Mouse (Mus musculus): ENCODE data around the gene Ccdc12. TPM values are rescaled to one million over a fixed set of nuclear protein-coding genes. Genes with fewer than 3 reads are reported as not detected.

Ccdc12 gene
- polyA plus RNA-seq, 1 experiment: 25.9 TPM

DNA sequence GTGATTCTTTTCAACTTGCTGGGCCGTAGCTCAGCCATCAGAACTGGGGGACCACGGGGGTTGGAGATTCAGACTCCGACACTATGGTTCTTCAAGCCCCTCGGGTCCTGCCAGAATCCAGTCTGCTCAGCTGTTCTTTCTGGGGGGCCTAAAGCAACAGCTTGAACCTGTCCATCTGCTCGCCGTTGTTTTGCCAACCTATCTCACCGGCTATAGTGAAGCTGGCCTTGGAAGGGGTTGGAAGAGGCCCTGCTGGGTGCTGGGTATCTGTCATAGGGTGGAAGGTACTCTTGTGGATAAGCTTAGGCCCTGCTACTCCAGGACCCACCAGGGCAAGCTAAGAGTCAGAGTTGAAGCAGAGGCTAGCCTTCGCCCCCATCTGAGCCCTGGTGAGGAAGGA, 104.6 kb downstream of the Ccdc12 start:
- no peaks in the 10 kb centered on the region for H3K9me3 ChIP-seq (ENCODE audit: control insufficient read depth, low read length)
- no peak overlapping the region for H3K4me3 ChIP-seq (replicated peaks)
- H3K36me3 ChIP-seq (ENCODE audit: control insufficient read depth): no peaks in the 10 kb centered on the region
- TF ChIP-seq TAL1 (IDR thresholded peaks at IDR 0.05; ENCODE audit: low read length) (no peak), GATA1 (IDR thresholded peaks at IDR 0.05; ENCODE audit: low read length) (no peak)
- H3K27me3 ChIP-seq (ENCODE audit: control insufficient read depth): 0 out of 2 replicates have a peak, but pooled peaks cover 4% of the 10 kb centered on the region
- H3K4me1 ChIP-seq (ENCODE audit: control insufficient read depth): no peaks in the 10 kb centered on the region

Other genes with a start within 250 kb of the Ccdc12 start
- gene Ptpn23, start 248.3 kb upstream of the Ccdc12 start, polyA plus RNA-seq (2012): 3.0 and 4.2 TPM in 2 replicates
- 0.15 and 0.39 TPM in 2 replicates for gene Ngp, start 236.8 kb upstream of the Ccdc12 start, polyA plus RNA-seq (2012)
- gene Klhl18, start 179.8 kb upstream of the Ccdc12 start, polyA plus RNA-seq (2012): 0.20 and 0.41 TPM in 2 replicates
- gene Kif9, start 179.5 kb upstream of the Ccdc12 start, polyA plus RNA-seq (2012): 0.01 TPM in 1 of 2 replicates, not detected in the other
- 1.1 and 3.0 TPM in 2 replicates for gene Setd2, start 123.9 kb upstream of the Ccdc12 start, polyA plus RNA-seq (2012)
- 0.05 TPM in 1 of 2 replicates, not detected in the other for gene Nradd, start 32.1 kb upstream of the Ccdc12 start, polyA plus RNA-seq (2012)
- 0.26 and 0.65 TPM in 2 replicates for gene Nbeal2, start 2.3 kb upstream of the Ccdc12 start, polyA plus RNA-seq (2012)
- not detected in 2 replicates for gene Myl3, start 85.4 kb downstream of the Ccdc12 start, polyA plus RNA-seq (2012)
- gene Pth1r, start 90.6 kb downstream of the Ccdc12 start, polyA plus RNA-seq (2012): not detected in 2 replicates
- gene Prss42, start 141.7 kb downstream of the Ccdc12 start, polyA plus RNA-seq (2012): not detected in 2 replicates
- 0.02 TPM in 1 of 2 replicates, not detected in the other for gene Prss44, start 157.5 kb downstream of the Ccdc12 start, polyA plus RNA-seq (2012)
- not detected in 2 replicates for gene Prss43, start 170.2 kb downstream of the Ccdc12 start, polyA plus RNA-seq (2012)
- gene Prss45, start 178.1 kb downstream of the Ccdc12 start, polyA plus RNA-seq (2012): not detected in 2 replicates
- not detected in 2 replicates for gene Prss46, start 188.0 kb downstream of the Ccdc12 start, polyA plus RNA-seq (2012)
- 0.87 and 3.1 TPM in 2 replicates for gene Prss50, start 201.5 kb downstream of the Ccdc12 start, polyA plus RNA-seq (2012)
- 0.02 and 0.05 TPM in 2 replicates for gene Als2cl, start 223.4 kb downstream of the Ccdc12 start, polyA plus RNA-seq (2012)
- gene Tmie, start 223.6 kb downstream of the Ccdc12 start, polyA plus RNA-seq (2012): not detected in 2 replicates

Measured in erythroblast, embryonic 14.5 days (primary cell).